Mouse (Mus musculus): ENCODE results near the gene Acer2. TPM values are rescaled to one million over a fixed set of nuclear protein-coding genes. Genes with fewer than 3 reads are reported as not detected.
A peak's percentile ranks its signal among the peaks of the same experiment; 100 is the strongest.
"Not testable (repeated sequence)": the region's sequence is repeated elsewhere in the genome, so short reads cannot be mapped to it uniquely, and the experiment has no call there.

The Acer2 gene
- total RNA-seq (2021) = 1 to 10 TPM; 1.9 to 2.8 TPM
- long read RNA-seq, experiment 1, full-length matches to known transcripts = 3 of 4 reads
- long read RNA-seq, experiment 1, partial matches to known transcripts = 1 of 4 reads
- long read RNA-seq, experiment 1, other reads (novel, unspliced or antisense) = 0 of 4 reads
- long read RNA-seq, experiment 2, full-length matches to known transcripts = 1 of 2 reads
- long read RNA-seq, experiment 2, partial matches to known transcripts = 1 of 2 reads
- long read RNA-seq, experiment 2, other reads (novel, unspliced or antisense) = 0 of 2 reads

DNA sequence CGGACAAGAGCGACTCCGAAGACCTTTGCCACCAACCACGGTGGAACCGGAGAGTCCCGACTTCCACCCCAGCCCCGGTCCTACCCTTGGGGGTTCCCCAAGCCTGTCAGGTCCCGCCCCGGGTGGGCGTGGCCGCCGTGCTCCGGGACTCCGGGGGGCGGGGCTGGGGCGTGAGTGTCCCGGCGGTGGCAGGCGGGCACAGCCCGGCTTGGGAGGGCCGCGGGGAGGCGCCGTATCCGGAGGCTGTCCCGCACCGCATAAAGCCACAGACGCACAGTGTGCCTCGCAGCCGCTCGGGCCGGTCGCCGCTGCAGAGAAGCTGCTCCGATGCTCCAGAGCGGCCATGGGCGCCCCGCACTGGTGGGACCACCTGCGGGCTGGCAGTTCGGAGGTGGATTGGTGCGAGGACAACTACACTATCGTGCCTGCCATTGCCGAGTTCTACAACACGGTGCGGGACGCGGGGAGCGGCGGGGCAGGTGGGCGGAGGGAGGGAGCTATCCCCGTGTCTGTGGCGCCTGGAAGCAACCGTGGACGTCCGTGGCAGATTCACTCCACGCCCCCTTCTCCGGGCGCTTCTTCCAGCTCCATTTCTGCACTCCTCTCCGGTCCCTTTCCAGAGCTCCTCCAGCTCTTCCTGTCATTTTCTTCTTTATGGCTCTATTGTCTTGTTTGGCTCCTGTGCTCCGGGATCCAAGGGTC, at the start of gene Acer2:
TSS of gene Acer2 (plus strand) at position 251 of the 702 bp plus-strand sequence.
- DNase-seq (ENCODE audit: low spot score in 2 of 2) = peak; percentile 76 to 87

DNA sequence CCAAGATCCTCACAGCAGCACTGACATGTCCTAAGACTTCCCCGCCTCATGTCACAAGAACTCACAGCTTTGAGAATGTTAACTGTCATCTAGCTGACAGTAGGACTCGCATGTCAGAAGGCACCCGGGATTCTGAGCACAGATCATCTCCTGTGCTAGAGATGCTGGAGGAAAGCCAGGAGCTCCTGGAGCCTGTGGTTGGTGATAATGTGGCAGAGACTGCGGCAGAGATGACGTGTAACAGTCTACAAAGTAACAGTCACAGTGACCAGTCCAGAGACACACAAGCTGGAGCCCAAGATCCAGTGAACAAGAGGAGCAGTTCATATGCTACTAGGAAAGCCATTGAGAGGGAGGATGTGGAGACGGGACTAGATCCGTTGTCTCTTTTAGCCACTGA, 49.1 kb upstream of the Acer2 start:
- DNase-seq (ENCODE audit: low spot score in 2 of 2) = no peak

DNA sequence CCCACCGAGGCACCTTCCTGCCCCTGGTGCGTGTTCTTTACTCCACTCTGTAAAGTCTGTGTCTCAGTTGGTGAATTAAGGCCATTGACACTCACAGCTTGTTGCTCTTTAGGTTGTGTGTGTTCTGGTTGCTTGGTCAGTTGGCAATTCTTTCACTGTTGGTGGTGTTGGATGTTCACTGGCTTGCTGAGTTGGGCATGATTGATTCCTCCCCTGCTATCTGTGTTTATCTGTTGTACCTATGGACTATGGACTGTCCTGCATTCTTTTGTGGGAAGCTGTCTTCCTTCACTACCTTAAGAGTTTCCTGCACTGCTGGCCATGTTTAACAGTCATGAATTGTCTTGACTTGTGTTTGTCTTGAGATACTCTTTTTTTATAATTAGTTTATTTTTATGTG, 42.3 kb upstream of the Acer2 start:
- DNase-seq (ENCODE audit: low spot score in 2 of 2) = no peak

- not testable (repeated sequence) for DNase-seq (ENCODE audit: low spot score in 2 of 2)
Measured at GRCm38 (mm10) chr4:86841141-86841540, 33.1 kb upstream of the Acer2 start.

DNA sequence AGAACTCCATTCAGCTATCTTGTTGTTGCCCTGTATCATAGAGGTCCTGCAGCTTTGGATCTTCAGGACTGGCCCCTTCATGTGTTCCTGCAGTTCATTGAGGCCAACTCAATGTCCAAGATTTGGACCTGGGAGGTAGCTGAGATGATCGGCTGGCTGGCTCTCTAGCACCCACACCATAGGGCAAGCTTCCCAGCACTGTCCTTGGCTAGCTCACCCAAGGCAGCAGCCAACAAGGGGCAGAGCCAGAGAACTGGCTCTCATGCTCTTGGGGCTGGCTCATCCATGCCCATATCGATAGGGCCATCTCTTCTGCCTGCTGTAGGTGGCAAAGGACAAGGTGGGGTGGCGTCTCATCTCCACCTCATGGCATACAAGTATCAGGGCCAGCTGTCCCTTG, 28.8 kb upstream of the Acer2 start:
- DNase-seq (ENCODE audit: low spot score in 2 of 2) = no peak

- no peak for DNase-seq (ENCODE audit: low spot score in 2 of 2)
Measured at GRCm38 (mm10) chr4:86847246-86847645, 26.9 kb upstream of the Acer2 start.

DNA sequence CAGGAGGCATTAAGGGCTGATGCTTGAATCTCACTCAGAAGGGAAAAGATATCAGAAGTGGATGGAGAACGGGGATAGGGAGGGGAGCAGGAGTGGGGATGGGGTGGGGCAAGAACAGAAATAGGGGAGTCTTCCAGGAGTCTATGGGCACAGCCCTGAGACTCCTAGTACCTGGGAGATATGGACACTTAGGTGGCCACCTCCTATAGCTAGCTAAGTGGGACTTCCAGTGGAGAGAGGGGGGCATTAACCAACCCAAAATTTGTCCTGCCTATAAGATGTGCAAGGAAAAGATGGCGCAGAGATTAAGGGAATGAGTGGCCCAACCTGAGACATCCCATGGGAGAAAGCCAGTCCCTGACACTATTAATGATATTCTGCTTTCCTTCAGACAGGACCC, 22.9 kb upstream of the Acer2 start:
- DNase-seq (ENCODE audit: low spot score in 2 of 2) = no peak

GRCm38 (mm10) chr4:86852018-86852417, 22.2 kb upstream of the Acer2 start:
- no peak for DNase-seq (ENCODE audit: low spot score in 2 of 2)

DNA sequence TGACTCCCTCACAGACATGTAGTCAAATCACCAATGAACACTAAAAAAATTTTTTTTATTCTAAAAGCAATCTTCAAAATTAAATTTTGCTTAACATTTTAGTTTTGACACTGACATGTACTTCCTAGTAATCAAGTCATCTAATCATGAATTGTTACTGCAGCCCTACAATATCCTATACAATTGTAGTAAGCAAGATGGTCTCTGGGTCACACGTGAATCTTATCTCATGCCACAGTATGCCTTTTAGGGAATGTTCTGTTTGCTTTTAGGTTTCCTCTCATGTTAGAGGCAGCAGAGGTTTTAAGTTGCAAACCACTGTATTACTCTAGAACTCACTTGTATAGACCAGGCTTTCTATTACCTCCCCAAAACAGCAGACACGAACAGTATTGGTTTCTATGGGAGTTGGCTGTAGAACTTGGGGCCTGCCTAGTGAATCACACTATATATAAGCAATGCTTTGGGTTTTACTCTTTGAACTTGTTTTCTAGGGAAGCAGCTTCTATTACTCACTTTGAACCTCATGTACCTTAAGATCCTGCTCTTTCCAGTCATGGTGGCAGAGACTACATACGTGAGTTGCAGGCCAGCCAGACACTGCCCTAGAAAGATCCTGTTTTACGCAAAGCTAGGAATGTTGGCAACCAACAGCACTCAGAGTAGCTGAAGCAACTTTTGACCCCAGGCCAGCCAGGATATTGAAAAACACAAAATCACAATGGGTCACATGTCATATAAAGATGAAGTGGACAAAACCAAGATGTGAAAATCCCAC, 21.2 kb upstream of the Acer2 start:
- DNase-seq (ENCODE audit: low spot score in 2 of 2) = peak in 1 of 2 experiments; percentile 5

GRCm38 (mm10) chr4:86856304-86857112, 17.7 kb upstream of the Acer2 start:
- DNase-seq (ENCODE audit: low spot score in 2 of 2) = peak in 1 of 2 experiments; percentile 21

GRCm38 (mm10) chr4:86857113-86858069, 16.8 kb upstream of the Acer2 start, which contains the start of gene Rps6:
TSS of gene Rps6 (minus strand) at chr4:86857412.
- DNase-seq (ENCODE audit: low spot score in 2 of 2) = peak; percentile 88 to 95

GRCm38 (mm10) chr4:86858070-86858440, 16.1 kb upstream of the Acer2 start:
- no peak for DNase-seq (ENCODE audit: low spot score in 2 of 2)

- DNase-seq (ENCODE audit: low spot score in 2 of 2) = no peak
Measured at GRCm38 (mm10) chr4:86864087-86864486, 10.1 kb upstream of the Acer2 start.

DNA sequence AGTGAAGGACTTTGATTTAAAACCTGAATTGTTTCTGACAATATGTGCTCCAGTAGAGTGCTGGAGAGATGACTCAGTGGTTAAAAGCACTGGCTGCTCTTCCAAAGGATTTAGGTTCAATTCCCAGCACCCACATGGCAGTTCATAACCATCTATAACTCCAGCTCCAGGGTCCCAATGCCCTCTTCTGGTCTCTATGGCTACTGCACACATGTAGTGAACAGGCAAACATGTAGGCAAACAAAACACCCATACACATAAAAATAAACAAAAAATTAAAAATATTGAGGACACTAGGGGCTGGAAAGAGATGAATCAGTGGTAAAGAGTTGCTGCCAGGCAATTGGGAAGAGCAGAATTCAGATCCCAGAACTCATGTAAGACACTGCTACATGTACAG, 2.2 kb upstream of the Acer2 start:
- no peak for DNase-seq (ENCODE audit: low spot score in 2 of 2)

- no peak for DNase-seq (ENCODE audit: low spot score in 2 of 2)
Measured at GRCm38 (mm10) chr4:86873072-86873471, 1.1 kb upstream of the Acer2 start.

DNA sequence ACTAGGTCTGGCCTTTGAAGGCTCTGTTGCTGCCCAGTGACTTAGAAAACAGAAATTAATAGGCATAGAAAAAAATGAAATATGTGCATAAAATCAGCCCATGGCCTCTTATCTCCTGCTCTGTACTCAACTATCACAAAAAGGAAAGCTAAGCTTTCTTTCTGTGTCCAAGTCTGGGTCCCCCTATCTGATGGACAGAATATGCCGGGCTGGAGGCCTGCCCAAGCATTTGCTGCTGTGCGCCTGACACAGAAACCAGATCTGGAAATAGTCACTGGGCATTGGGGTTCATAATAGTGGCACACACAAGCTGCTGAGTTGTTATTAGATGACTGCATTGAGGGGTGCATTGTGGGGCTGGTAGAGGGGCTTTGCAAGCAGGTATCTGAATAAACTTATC, 5.3 kb downstream of the Acer2 start:
- no peak for DNase-seq (ENCODE audit: low spot score in 2 of 2)

GRCm38 (mm10) chr4:86881178-86881577, 7.0 kb downstream of the Acer2 start:
- no peak for DNase-seq (ENCODE audit: low spot score in 2 of 2)

GRCm38 (mm10) chr4:86882413-86882812, 8.2 kb downstream of the Acer2 start:
- no peak for DNase-seq (ENCODE audit: low spot score in 2 of 2)

DNA sequence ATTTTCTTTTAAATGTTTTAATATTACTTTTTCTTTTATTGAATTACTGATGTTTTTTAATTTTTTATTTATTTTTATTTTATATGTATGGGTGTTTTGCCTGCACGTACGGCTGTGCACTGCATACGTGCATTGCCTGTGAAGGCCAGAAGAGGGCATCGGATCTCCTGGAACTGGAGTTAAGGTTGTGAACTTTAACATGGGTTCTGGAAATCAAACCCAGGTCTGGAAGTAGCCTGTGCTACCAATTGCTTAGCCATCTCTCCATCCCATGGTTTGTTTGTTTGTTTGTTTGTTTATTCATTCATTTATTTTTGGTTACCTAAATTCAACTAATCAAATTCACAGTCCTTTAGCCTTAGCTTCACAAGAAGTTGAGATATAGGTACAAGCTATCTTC, 10.7 kb downstream of the Acer2 start:
- peak in 1 of 2 experiments; percentile 23 for DNase-seq (ENCODE audit: low spot score in 2 of 2)

GRCm38 (mm10) chr4:86885790-86886159, 11.6 kb downstream of the Acer2 start:
- no peak for DNase-seq (ENCODE audit: low spot score in 2 of 2)

Measured in gastrocnemius, postnatal 4 days (tissue).